Mouse (Mus musculus): ENCODE measurements around the gene Gpsm1. TPM values are rescaled to one million over a fixed set of nuclear protein-coding genes. Genes with fewer than 3 reads are reported as not detected.

Gpsm1 gene
- total RNA-seq (2021), result 10 to 100 TPM; 14.5 to 14.7 TPM
- long read RNA-seq, experiment 1, partial matches to known transcripts, result 0 of 8 reads
- long read RNA-seq, experiment 1, other reads (novel, unspliced or antisense), result 4 of 8 reads
- long read RNA-seq, experiment 2, partial matches to known transcripts, result 0 of 2 reads
- long read RNA-seq, experiment 2, other reads (novel, unspliced or antisense), result 0 of 2 reads

DNA sequence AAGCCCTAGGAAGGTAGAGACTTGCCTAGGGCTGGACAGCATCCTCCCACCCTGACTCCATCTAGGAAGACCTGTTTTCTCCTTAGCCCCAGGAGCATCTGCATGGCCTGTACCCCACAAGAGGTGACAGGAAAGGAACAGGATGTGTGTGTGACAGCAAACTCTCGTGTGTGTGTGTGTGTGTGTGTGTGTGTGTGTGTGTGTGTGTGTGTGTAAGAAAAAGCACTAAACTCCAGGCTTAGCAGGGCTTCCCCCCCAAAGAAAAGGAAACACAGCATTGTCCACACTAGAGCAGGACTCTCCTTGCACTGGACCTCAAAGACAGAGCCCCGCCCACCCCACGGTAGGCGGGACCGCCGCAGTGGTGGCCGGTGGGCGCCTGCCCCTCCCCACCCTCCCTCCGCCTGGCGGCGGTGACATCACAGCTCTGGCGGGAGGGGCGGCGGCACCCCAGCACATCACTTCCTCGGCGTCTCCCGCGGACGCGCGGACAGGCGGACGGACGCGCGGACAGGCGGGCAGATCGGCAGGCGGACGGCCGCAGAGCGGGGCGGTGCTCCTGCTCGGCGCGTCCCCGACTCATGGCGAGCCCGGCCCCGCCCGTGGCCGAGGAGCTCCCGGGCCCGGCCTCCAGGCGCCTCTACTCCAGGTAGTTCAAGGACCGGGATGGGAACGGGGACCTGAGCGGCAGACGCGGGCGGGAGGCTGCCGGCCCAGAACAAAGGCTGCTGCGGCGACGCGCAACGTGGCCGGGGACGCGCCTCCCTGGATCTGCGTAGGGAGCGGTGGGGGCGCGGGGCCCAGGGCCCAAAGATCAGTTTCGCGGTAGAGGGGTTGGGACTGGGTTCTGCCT lies at the start of gene Gpsm1:
Gpsm1 (plus strand) TSS at position 444 of the 853 bp plus-strand sequence.
- DNase-seq, result peak; percentile 88 to 93

GRCm38 (mm10) chr2:26266066-26266742 lies 49.1 kb upstream of the Gpsm1 start:
- DNase-seq, result no peak

DNA sequence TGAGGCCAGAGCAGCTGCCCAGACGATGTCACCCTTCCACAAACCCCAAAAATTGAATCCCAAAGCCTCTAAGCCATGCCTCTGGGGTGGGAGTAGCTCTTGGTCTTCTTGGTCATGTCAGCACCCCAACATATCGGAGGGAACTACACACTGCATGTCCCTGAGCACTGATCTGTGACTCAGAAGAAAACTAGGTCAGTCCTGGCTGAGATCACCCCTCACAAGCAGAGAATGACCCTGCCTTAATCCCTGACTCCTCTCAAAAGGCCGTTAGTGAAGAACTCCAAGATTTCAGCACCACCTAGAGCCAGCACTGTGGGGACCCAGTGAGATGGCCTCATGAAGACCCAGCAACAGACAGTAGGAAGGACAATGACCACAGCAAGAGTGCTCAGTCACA lies 47.1 kb upstream of the Gpsm1 start:
- peak; percentile 56 to 57 for DNase-seq

GRCm38 (mm10) chr2:26273611-26274010 lies 41.7 kb upstream of the Gpsm1 start:
- peak; percentile 62 to 73 for DNase-seq

GRCm38 (mm10) chr2:26279712-26280111 lies 35.6 kb upstream of the Gpsm1 start:
- no peak for DNase-seq

- peak in 1 of 2 experiments; percentile 20 for DNase-seq
Measured at GRCm38 (mm10) chr2:26280594-26280993, 34.7 kb upstream of the Gpsm1 start.

DNA sequence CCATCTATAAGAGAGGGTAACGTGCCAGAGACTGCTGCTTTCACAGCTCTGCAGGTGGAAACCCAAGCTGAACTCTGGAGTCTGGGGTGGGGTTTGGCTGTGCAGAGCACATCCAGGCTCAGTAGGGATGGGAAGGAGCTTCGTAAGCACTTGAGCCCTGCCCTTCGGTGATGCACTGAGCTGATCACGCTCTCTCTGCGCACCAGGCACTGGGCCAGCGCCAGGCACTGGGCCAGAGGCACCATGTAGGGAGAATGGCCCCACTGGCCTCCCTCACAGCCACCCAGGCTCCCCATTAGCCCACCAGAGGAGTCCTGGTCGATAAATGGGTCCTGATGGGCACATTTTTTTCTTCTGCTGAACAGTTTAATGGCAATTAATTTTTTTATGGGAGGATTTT lies 29.5 kb upstream of the Gpsm1 start:
- peak in 1 of 2 experiments; percentile 50 for DNase-seq

- no peak for DNase-seq
Measured at GRCm38 (mm10) chr2:26286391-26286790, 28.9 kb upstream of the Gpsm1 start.

DNA sequence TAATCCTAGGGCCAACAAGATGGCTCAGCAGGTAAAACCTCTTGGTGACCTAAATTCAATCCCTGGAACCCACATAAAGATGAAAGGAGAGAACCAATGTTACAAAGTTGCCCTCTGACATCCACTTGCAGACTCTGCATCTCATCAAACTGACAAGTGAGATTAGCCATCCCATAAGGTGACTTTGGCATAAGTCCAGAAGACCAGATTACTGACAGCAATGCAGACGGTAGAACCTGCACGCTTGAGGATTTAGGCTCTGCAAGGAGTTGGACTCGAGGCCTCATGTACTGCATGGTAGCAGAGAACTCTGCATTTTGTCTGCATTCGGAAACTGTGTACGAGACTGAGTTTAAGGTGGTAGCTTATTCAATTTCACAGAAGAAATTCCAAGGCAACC lies 25.2 kb upstream of the Gpsm1 start:
- no peak for DNase-seq

DNA sequence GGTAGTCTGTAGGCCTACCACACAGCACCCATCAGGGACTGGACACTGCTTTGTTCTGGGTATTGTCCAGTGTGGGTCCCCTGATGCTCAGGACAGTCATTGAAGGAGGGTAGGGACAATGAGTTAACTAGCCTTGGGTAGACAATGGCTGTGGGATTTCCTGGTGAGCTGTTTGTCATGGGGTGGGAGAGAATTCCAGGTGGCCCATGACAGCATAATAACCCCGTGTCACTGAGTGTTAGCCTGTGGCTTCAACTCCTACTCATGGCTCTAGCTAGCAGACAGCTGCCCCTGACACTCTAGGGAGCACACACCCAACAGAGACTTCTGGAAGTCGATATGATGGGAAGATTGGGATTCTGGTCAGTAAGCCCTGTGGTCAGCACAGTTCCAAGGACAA lies 20.9 kb upstream of the Gpsm1 start, which contains the start of gene Ccdc187:
Ccdc187 (minus strand) TSS at position 101 of the 400 bp plus-strand sequence.
- no peak for DNase-seq

GRCm38 (mm10) chr2:26296606-26297195 lies 18.6 kb upstream of the Gpsm1 start:
- DNase-seq, result no peak

DNA sequence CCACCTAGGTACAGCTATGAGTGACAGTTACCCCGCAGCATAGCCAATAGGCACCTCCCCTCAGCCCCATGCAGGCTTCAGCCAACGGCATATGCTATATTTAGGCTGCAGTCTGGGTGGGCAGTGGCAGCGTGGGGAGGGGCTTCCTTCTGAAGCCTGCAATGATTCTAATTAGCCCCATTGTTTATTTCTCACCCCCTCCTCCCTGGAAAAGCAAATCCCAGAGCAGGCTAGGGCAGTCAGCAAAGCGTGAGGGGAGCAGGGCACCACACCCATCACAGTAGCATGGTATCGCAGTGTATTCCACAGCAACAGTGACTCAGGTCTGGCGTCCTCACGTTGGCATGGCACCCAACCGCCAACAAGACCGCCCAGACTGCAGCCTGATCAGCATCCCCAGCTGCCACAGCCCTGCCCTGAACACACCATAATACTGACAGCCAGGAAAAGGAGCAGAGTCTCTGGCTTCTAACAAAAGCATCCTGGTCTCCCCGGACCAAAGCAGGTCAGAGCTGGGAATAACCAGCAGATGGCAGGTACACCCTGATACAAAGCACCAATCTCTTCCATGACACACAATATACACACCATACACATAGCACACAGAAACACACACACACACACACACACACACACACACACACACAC lies 17.0 kb upstream of the Gpsm1 start:
- DNase-seq, result peak; percentile 52 to 57

- DNase-seq, result no peak
Measured at GRCm38 (mm10) chr2:26298856-26299230, 16.5 kb upstream of the Gpsm1 start.

- DNase-seq, result no peak
Measured at GRCm38 (mm10) chr2:26299336-26299735, 16.0 kb upstream of the Gpsm1 start.

DNA sequence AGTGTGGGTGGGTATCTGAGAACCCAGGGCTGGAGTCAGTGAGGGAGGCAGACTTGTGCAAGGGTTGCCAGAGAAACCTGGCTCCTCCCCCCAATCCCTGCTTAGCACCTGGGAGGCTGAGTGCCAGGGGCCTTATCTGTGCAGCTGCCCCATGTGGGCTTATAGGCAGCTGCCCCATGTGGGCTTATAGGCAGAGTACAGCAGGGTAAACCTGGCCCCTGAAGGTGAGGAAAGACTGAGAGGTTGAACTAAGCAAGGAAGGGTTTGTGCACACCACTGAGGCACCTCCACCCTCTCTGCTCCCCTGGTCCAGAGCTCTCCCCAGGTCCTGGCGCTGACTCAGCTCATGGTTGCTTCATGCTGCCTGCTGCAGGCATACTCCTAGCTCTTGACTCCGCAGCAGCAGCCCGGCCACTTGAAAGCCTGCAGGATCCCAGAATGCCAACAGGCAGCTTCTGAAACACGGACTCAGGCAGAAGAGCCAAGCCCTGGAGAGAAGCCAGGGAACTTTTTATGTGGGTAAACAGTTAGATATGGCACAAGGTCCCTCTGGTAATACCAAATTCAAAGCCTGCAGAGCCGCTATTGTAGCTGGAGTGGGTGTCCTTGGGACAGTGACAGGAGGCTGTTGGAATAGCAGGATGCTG lies 15.0 kb upstream of the Gpsm1 start:
- peak; percentile 76 to 77 for DNase-seq

DNA sequence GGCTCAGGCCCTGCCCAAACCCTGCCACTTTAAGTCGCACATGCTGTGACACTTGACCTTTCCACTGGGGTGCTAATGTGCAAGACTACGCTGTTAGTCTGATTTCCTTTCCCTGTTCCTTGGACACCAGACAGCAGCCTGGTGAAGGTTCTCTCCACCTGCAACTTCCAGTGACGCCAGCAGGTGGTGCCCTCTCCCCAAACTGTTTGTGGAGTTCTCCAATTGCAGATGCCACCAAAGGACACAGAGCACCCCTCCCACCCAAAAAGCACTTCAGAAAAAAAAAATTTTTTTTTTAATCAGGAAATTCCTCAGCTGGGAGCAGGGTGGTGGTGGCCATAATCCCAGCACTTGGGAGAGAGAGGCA lies 14.5 kb upstream of the Gpsm1 start:
- peak; percentile 84 to 89 for DNase-seq

- no peak for DNase-seq
Measured at GRCm38 (mm10) chr2:26302005-26302503, 13.3 kb upstream of the Gpsm1 start.

- DNase-seq, result no peak
Measured at GRCm38 (mm10) chr2:26304711-26305110, 10.6 kb upstream of the Gpsm1 start.

- no peak for DNase-seq
Measured at GRCm38 (mm10) chr2:26305555-26305954, 9.8 kb upstream of the Gpsm1 start.

DNA sequence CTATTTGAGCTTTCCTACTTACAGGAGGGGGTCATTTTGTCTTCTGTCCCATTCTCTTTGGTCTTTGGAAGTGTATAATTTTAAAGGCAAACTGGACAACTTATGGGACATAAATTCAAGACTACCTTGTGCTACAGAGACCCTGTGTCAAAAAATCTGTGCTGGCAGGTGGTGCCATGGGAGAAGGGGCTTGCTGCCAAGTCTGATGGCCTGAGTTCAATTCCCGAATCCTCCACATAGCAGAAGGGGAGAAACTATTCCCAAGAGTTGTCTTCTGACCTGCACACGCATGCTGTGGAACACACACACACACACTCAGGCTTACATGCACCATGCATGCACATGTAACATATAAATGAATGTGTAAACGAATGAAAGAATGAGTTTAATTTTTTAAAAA lies 8.6 kb upstream of the Gpsm1 start:
- no peak for DNase-seq

GRCm38 (mm10) chr2:26309739-26310138 lies 5.6 kb upstream of the Gpsm1 start:
- no peak for DNase-seq
